Mouse (Mus musculus) C2C12 (cell line): ENCODE results near the gene Gbgt1. TPM values are rescaled to one million over a fixed set of nuclear protein-coding genes. Genes with fewer than 3 reads are reported as not detected.

ENCODE experiments used
- H3K27me3 ChIP-seq: one replicate; pipeline ENCODE4 v1.6.1; 2011; ENCODE audit not compliant: control insufficient read depth, insufficient read depth, insufficient read length
- H3K36me3 ChIP-seq: one replicate; pipeline ENCODE4 v1.6.1; 2011; ENCODE audit not compliant: control insufficient read depth, insufficient read depth
- H3K4me3 ChIP-seq: one replicate; pipeline ENCODE4 v1.5.1; 2011; ENCODE audit warnings: mild to moderate bottlenecking, control low read depth; ENCODE audit not compliant: poor library complexity, insufficient read depth, severe bottlenecking
- H3K79me2 ChIP-seq: one replicate; pipeline ENCODE4 v1.6.1; 2011; ENCODE audit not compliant: control insufficient read depth, insufficient read depth
- H3K79me3 ChIP-seq: one replicate; pipeline ENCODE4 v1.6.1; 2011; ENCODE audit warnings: low read depth, control low read depth
- H3ac ChIP-seq: one replicate; pipeline ENCODE3; 2011; ENCODE audit warnings: low read depth; ENCODE audit not compliant: control insufficient read depth, insufficient read length
- CEBPB ChIP-seq: IDR thresholded peaks from one replicate; pipeline ENCODE4 v1.6.1; 2011; ENCODE audit warnings: low read depth, mild to moderate bottlenecking, control low read depth, moderate library complexity
- CTCF ChIP-seq: IDR thresholded peaks from one replicate; pipeline ENCODE4 v1.5.1; 2011; ENCODE audit not compliant: control insufficient read depth, insufficient read depth, insufficient read length
- FOSL1 ChIP-seq: IDR thresholded peaks from one replicate; pipeline ENCODE4 v1.8.0; 2011; ENCODE audit warnings: mild to moderate bottlenecking, low read length; ENCODE audit not compliant: poor library complexity, insufficient read depth, severe bottlenecking
- MAX ChIP-seq: IDR thresholded peaks from one replicate; pipeline ENCODE4 v1.6.1; 2011; ENCODE audit warnings: mild to moderate bottlenecking, control low read depth
- MYOD1 ChIP-seq: IDR thresholded peaks from one replicate; pipeline ENCODE4 v1.6.1; 2011; ENCODE audit warnings: low read depth; ENCODE audit not compliant: control insufficient read depth, insufficient read length
- MYOG ChIP-seq: IDR thresholded peaks from one replicate; pipeline ENCODE4 v1.6.1; 2011; ENCODE audit not compliant: control insufficient read depth, insufficient read length; ENCODE audit errors: extremely low read depth
- USF1 ChIP-seq: IDR thresholded peaks from one replicate; pipeline ENCODE4 v1.6.1; 2011; ENCODE audit warnings: low read depth, mild to moderate bottlenecking, control low read depth, moderate library complexity
- polyA plus RNA-seq: library from polyadenylated mRNA; unstranded; fragments of >200 nt; fragmentation: generic; extraction: Trizol; gene quantifications from one replicate; pipeline ENCODE4 v1.2.1, GENCODE M21; 2012; ENCODE audit warnings: missing spikeins

Gene Gbgt1
- polyA plus RNA-seq, 1 experiment: not detected

DNA sequence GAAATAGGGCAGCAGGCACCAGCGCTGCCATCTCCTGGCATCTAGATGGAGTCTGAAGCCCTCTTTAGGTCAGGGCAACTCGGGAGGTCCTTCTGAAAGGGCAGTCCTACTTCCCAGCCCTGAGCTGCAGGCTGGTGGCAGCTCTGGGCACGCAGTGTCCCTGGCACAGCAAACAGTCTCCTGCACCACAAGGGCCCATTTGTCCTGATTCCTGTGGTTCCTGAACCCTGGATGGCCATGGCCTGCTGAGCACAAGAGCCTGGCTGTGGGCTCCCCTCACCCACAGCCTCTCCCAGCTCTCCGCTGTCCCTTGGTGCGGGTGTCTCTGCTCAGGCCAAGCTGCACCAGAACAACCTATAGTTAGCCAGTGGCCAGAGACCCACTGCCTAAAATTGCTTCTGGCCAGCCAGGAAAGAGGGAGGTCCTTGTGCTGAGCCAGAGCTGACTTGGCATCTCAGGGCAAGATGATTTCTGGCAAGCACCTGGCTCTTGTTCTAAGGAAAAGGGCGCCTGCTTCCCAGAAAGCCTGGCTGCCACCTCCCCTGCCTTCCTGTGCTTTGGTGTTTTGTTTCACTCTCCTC lies 25.0 kb downstream of the Gbgt1 start:
- Histone ChIP-seq H3K4me3 (no peak overlapping the region), H3K79me3 (no peaks in the 10 kb centered on the region), H3K27me3 (no peaks in the 10 kb centered on the region), H3K36me3 (no peaks in the 10 kb centered on the region), H3K79me2 (no peaks in the 10 kb centered on the region), H3ac (no peak overlapping the region)
- TF ChIP-seq USF1: no peak
- no peak for TF ChIP-seq CTCF
- TF ChIP-seq MYOD1: no peak
- no peak for TF ChIP-seq MYOG
- TF ChIP-seq MAX: no peak
- TF ChIP-seq CEBPB: no peak
- TF ChIP-seq FOSL1: no peak

DNA sequence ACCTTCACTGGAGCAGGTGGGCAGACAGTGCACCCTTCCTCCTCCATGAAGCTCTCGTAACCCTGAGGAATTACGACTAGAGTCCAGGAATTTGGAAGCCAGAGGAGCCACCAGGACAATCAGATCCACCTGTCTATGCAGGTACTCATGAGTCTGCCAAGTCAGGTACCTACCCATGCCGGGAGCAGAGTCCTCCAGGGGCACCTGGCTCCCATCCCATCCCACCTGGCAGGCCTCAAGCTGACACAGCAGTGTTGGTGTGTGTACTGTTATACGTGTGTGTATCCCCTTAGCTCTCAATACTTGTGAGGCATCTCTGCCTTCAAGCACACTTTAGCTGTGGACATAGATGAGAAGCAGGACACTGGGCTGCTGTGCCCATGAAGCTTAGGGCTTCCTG lies 25.5 kb downstream of the Gbgt1 start:
- Histone ChIP-seq H3ac (no peak overlapping the region), H3K27me3 (no peaks in the 10 kb centered on the region), H3K79me3 (no peaks in the 10 kb centered on the region), H3K79me2 (no peaks in the 10 kb centered on the region), H3K4me3 (no peak overlapping the region), H3K36me3 (no peaks in the 10 kb centered on the region)
- TF ChIP-seq MYOG: no peak
- TF ChIP-seq CEBPB: no peak
- no peak for TF ChIP-seq FOSL1
- TF ChIP-seq CTCF: no peak
- TF ChIP-seq USF1: no peak
- no peak for TF ChIP-seq MYOD1
- no peak for TF ChIP-seq MAX

DNA sequence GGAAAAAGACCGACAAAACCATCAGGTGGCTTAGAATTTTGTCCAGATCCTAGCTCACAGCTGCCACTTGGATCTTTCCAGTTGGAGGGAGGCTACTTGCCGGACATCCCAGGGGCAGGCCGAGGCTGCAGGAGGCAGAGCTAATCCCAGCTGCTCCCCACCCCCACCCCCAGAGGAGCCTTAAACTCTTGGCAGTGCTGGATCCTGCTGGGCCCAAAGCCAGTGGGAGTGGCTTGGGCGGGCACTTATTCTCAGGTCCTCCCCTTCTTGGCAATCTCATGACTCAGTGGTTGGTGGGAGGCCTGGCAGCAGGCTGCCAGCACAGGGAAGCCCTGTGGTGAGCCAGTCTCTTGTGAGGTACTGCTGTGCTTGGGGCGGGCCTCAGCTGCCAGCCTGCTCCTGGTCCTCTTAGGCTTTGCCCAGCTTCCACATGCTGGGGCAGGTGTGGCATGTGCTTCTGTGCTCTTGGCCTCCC lies 27.0 kb downstream of the Gbgt1 start:
- no peak overlapping the region for H3ac ChIP-seq
- no peaks in the 10 kb centered on the region for H3K36me3 ChIP-seq
- H3K79me2 ChIP-seq: no peaks in the 10 kb centered on the region
- H3K4me3 ChIP-seq: no peak overlapping the region
- H3K79me3 ChIP-seq: no peaks in the 10 kb centered on the region
- no peak for TF ChIP-seq USF1
- TF ChIP-seq MYOG: no peak
- TF ChIP-seq FOSL1: no peak
- peak; percentile 41 for TF ChIP-seq MYOD1
- peak; percentile 78 for TF ChIP-seq MAX
- no peak for TF ChIP-seq CEBPB
- no peak for TF ChIP-seq CTCF
- H3K27me3 ChIP-seq: no peaks in the 10 kb centered on the region

DNA sequence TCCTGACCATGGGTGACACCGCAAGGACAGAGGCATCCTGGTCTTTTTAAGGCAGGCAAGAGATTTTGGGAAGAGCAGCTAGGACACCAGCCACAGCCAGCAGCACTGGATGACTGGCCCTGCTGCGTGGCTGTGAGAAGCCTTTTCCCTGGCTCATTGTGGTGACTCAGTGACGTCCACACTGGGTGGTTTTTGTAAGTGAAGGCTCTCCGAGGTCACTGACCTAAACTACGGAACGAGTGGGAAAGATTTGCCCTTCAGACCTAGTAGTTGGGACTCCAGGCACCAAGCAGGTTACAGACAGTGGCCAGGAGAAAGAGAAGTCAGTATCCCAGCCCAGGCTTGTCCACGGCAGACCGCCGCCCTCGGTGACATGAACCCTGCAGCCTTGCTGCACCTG lies 27.7 kb downstream of the Gbgt1 start:
- Histone ChIP-seq H3K4me3 (no peak overlapping the region), H3K36me3 (no peaks in the 10 kb centered on the region), H3K27me3 (no peaks in the 10 kb centered on the region), H3K79me2 (no peaks in the 10 kb centered on the region), H3ac (peak overlapping the region; percentile 28), H3K79me3 (no peaks in the 10 kb centered on the region)
- TF ChIP-seq MYOD1 (no peak), USF1 (no peak)

DNA sequence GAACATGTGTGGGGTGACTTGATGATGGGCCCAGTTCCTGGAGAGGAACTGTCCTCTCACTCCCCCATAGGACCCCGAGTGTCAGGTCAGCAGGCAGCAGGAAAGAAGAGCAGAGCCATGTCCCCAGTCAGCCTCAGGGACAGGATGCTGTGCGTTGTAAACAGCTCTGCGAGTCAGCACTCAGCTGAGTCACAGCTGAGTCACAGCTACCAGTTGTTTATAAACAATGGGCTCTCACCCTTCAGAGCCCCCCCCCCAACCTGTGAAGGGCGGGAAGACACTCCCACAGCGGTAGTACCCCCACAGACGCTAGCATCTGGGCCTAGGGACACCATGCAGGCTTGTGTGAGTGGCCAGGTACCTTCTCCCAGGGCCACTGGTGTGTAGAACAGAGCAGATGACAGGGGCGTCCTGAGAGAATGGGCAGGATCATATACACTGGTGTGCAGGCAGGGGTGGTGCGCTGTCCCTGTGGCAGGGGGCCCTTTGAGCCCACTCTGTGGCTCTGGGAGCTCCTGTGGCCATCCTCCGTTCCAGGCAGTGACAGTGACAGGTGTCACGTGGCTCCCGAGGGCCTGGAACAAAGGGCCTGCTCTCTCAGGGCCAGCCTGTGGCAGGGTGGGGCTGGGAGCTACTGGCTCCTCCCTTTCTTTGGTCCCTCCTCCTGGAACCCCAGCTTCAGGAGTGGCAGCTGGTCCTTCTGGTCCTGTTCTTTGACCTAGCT lies 28.7 kb downstream of the Gbgt1 start:
- H3ac ChIP-seq: peak overlapping the region; percentile 31
- no peak overlapping the region for H3K4me3 ChIP-seq
- no peaks in the 10 kb centered on the region for H3K79me2 ChIP-seq
- no peaks in the 10 kb centered on the region for H3K36me3 ChIP-seq
- H3K27me3 ChIP-seq: no peaks in the 10 kb centered on the region
- TF ChIP-seq FOSL1: peak; percentile 93
- TF ChIP-seq MYOD1: peak; percentile 51
- TF ChIP-seq USF1: peak; percentile 91
- TF ChIP-seq CTCF: no peak
- TF ChIP-seq MYOG: no peak
- no peak for TF ChIP-seq CEBPB
- TF ChIP-seq MAX: peak; percentile 74
- no peaks in the 10 kb centered on the region for H3K79me3 ChIP-seq

DNA sequence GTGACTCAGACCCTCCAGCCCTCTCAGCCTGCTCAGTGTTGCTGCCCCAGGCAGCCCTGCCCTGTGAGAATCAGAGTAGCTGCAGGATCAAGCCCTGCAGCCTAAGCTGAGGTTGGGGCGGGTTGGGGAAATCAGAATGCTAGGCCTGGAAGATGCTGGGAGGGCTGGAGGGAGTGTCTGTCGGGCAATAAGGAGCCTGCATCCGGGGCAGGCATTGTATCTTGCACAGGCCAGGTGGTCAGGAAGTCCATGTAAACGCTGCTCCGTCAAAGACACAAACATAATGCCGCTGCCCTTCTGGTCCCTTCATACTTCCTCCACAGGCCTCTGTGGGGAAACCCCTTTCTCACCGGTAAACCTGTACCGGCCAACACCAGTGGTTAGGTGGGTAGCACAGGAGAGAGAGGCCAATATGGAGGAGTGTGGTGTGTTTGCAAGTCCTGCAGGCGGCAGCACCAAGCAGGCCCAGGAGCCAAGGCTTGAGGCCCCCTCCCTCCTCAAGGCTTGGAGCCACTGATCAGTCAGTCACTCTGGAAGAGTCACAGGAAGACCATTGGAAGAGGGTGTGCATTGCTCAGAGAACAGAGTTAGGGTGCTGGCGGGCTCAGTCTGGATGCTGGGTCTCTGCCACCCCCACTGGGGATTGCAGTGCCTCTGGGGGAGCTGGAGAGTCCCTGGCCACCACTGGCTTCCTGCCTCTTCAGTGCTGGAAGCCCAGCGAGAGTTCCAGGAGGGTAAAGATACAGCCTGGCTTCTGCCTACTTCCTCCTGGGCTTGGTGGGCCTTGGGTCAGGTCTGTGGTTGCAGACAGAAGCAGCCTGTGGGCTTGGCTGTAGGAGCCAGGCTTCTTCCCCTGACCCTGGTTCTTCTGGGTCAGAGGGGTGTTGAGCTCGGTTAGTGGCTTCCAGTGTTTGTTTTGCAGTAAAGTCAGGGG lies 29.5 kb downstream of the Gbgt1 start:
- Histone ChIP-seq H3ac (no peak overlapping the region), H3K79me2 (no peaks in the 10 kb centered on the region), H3K27me3 (no peaks in the 10 kb centered on the region), H3K36me3 (no peaks in the 10 kb centered on the region), H3K79me3 (no peaks in the 10 kb centered on the region), H3K4me3 (no peak overlapping the region)
- peak; percentile 1 for TF ChIP-seq CTCF
- no peak for TF ChIP-seq MAX
- no peak for TF ChIP-seq MYOD1
